Mouse (Mus musculus) cerebellum, adult 2 months (tissue): ENCODE results near the gene Mgat3.

Source experiments
- CTCF ChIP-seq: fragments of 200-500 bp; IDR thresholded peaks from 2 replicates; pipeline ENCODE4 v1.5.1; 2011; ENCODE audit warnings: low read depth, mild to moderate bottlenecking, control low read depth, low read length, moderate library complexity, borderline replicate concordance; ENCODE audit not compliant: insufficient read depth
- POLR2A ChIP-seq: fragments of 200-500 bp; IDR thresholded peaks from 2 replicates; pipeline ENCODE4 v1.6.1; 2011; ENCODE audit warnings: low read length, control low read depth, borderline replicate concordance; ENCODE audit not compliant: insufficient read depth

GRCm38 (mm10) chr15:80132452-80132851 lies 41.1 kb upstream of the Mgat3 start:
- no peak for TF ChIP-seq POLR2A
- no peak for TF ChIP-seq CTCF
